Mouse (Mus musculus) neural tube, postnatal 0 days (tissue): ENCODE data around the gene Piezo1. TPM values are rescaled to one million over a fixed set of nuclear protein-coding genes. Genes with fewer than 3 reads are reported as not detected.

Experiments used
- microRNA-seq: library from miRNA; unstranded; fragments of <30 nt; microRNA quantifications from one replicate; pipeline ENCODE4, GENCODE M21; 2016
- polyA plus RNA-seq: library from polyadenylated mRNA; unstranded; fragments of >200 nt; fragmentation: Nextera tagmentation; extraction: Ambion mirVana; gene quantifications from 2 replicates; pipeline ENCODE4 v1.2.1, GENCODE M21; 2015

Piezo1 gene
- polyA plus RNA-seq: 1.5 and 2.1 TPM in 2 replicates

DNA sequence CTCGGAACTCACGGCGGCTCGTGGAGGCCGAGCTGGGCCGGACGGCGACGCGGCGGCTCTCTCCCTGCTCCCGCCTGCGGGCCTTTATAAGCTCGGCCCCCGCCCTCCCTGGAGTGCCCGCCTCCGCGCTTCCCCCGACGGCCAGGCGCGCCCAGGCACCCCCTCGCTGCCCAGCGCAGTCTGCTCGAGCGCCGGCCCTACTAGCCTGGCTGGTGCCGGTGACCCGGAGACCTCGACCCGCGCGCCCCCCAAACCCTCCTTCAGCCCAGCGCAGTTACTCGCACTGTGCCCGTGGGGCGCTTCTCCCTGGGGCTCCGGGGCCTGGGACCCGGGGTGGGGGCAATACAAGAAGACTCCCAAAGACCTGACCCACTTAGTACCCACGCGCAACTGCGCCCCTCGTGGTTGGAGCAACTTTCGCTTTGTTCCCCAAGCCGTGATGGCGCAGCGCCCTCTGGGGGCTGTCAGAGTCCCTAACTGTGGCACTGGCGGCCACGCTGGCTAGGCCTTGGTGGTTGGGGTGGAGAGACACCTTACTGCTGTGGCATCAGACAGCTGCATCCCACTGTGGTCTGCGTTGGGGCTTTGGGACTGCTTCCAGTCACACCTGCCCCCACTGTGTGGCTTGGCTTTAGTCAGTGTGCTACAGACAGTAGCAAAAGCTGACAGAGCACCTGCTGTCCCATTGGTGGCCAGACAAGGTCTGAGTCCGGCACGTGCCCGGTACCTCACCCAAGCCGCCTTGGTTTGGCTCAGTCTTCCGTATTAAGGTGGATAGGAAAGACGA is at the start of gene Piezo1:
TSS of gene Piezo1 (minus strand) at position 65 of the 787 bp plus-strand sequence.

GRCm38 (mm10) chr8:122576648-122577022 is 25.5 kb upstream of the Piezo1 start, which contains the start of gene Aprt:
Aprt (minus strand) TSS chr8:122576909.

GRCm38 (mm10) chr8:122567361-122568108 is 16.4 kb upstream of the Piezo1 start, which contains the start of gene Cdt1:
Cdt1 (plus strand) TSS chr8:122568015.

GRCm38 (mm10) chr8:122475580-122476320 is 75.4 kb downstream of the Piezo1 start, which contains the start of the genes Rnf166 and Ctu2:
Rnf166 (minus strand) TSS chr8:122476064.
Ctu2 (plus strand) TSS chr8:122476143.

DNA sequence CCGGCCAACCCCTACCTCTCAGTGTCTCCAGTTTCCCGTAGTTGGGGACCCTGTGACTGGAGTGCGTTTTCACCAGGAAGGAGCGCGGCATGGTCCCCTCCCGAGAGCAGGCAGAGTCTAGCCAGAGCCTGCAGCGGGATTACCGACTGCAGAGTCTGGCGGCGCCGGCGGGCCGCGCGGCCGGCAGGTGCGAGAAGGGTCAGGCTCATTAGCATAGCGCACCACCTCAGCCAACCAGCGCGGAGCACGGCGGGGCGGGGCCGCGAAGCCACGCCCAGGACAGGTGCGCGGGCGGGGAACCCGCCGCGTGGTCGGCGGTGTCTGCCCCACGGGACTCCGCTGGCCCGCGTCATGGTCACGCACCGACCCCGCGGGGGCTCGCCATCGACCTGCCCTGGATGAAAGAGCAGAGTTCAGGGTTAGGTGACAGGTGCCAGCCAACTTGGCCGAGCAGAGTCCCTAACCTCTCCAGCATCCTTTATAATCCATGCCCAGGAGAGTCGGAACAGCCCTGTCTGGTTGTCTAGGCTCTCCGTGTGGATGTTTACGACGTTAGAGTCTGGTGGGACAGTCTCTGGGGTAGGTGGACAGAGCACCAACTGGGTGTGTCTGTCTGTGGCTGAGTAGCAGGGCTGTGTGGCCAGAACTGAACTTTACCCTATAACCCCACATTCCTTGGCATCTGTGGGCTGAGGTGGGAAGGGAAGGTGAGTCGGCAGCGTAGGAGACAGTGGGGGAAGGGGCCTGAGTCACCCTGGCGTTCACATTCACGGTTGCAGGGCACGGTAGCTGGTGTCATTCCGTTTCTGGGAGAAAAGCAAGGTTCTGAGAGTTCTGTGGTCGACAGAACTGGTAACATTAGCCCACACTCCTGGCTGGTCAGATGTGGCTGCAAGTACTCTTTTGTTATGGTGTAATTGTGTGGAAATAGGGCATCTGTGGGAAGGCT is 90.3 kb downstream of the Piezo1 start, which contains the start of gene Snai3:
TSS of gene Snai3 (minus strand) at position 210 of the 949 bp plus-strand sequence.

DNA sequence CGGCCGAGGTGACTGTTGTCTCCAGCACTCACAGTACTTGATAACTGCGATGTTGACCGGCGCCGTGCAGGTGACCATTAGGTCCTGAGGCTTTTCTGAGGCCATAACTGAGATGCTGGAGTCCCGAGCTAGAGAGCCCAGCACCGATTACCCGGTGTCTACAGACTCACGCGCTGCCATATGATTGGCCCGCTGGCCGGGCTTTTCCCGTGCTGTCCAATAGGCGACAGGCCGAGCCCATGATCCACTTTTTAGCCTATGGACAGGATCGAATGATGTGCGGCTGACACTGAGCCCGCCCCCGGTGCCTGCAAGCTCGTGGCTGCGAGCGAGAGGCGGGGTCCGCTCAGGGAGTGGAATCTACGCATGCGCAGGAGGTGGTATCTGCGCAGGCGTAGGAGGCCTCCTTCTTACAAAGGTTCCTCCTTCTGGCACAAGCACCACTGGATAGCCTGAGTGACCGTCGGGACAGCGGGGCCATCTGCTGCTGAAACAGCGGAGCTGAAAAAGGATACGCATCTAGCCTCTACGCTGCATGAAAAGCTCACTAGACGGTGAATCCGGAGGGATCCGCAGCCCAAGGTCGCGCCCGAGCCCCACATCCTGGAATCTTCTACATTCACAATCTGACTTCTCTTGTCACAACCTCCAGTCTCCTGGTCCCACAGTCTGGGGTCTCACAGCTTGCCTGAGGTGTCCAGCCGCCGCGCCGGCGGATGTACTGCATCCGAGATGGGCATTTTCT is 107.7 kb downstream of the Piezo1 start, which contains the start of gene Mvd:
TSS of gene Mvd (minus strand) at position 161 of the 745 bp plus-strand sequence.

GRCm38 (mm10) chr8:122432443-122433268 is 118.5 kb downstream of the Piezo1 start, which contains the start of gene Cyba:
Cyba (minus strand) TSS chr8:122432930.

Small RNA genes lying within 50 kb of the gene (microRNA-seq; reads per million reads assigned to microRNA genes)
- gene Gm24366: not detected

Other genes starting within 250 kb of the Piezo1 start
- 0.48 and 0.51 TPM in 2 replicates for gene Trhr2, start 190.6 kb downstream of the Piezo1 start, polyA plus RNA-seq
- gene Zc3h18, start 174.7 kb downstream of the Piezo1 start, polyA plus RNA-seq: 21.4 and 22.8 TPM in 2 replicates
- 0.22 TPM in 1 of 2 replicates, not detected in the other for gene Il17c, start 129.3 kb downstream of the Piezo1 start, polyA plus RNA-seq
- 57.8 and 77.0 TPM in 2 replicates for gene Cyba, start 118.4 kb downstream of the Piezo1 start, polyA plus RNA-seq
- gene Mvd, start 107.9 kb downstream of the Piezo1 start, polyA plus RNA-seq: 67.8 and 69.0 TPM in 2 replicates
- not detected in 2 replicates for gene Snai3, start 90.6 kb downstream of the Piezo1 start, polyA plus RNA-seq
- gene Rnf166, start 75.3 kb downstream of the Piezo1 start, polyA plus RNA-seq: 28.1 and 29.9 TPM in 2 replicates
- 84.8 and 91.5 TPM in 2 replicates for gene Ctu2, start 75.2 kb downstream of the Piezo1 start, polyA plus RNA-seq
- gene Cdt1, start 16.7 kb upstream of the Piezo1 start, polyA plus RNA-seq: 7.2 and 7.4 TPM in 2 replicates
- gene Aprt, start 25.6 kb upstream of the Piezo1 start, polyA plus RNA-seq: 199 and 204 TPM in 2 replicates
- 8.8 and 8.9 TPM in 2 replicates for gene Galns, start 60.1 kb upstream of the Piezo1 start, polyA plus RNA-seq
- 125 and 146 TPM in 2 replicates for gene Trappc2l, start 60.3 kb upstream of the Piezo1 start, polyA plus RNA-seq
- not detected in 2 replicates for gene Pabpn1l, start 71.4 kb upstream of the Piezo1 start, polyA plus RNA-seq
- 8.8 and 10.2 TPM in 2 replicates for gene Cbfa2t3, start 147.8 kb upstream of the Piezo1 start, polyA plus RNA-seq
- gene Acsf3, start 224.2 kb upstream of the Piezo1 start, polyA plus RNA-seq: 17.4 and 18.5 TPM in 2 replicates